Mouse (Mus musculus): Measurements from ENCODE around the gene Bola1. TPM values are rescaled to one million over a fixed set of nuclear protein-coding genes. Genes with fewer than 3 reads are reported as not detected.
"Not testable (repeated sequence)": the region's sequence is repeated elsewhere in the genome, so short reads cannot be mapped to it uniquely, and the experiment has no call there.

Bola1 gene
- total RNA-seq, 2 experiments from 2014 or later: 25.1 to 26.9 TPM

GRCm38 (mm10) chr3:96230910-96231757 is 11.6 kb upstream of the Bola1 start:
- intact Hi-C loops (cut with DNase I): no loop called here

GRCm38 (mm10) chr3:96230404-96230803 is 10.9 kb upstream of the Bola1 start:
- intact Hi-C loops (cut with DNase I): no loop called here
- DNase-seq: no peak

More at GRCm38 (mm10) chr3:96230910-96231757, 11.6 kb upstream of the Bola1 start:
- DNase-seq: no peak

- DNase-seq: no peak
- intact Hi-C loops (cut with DNase I): no loop called here
These were observed 9.3 kb upstream of the Bola1 start for GRCm38 (mm10) chr3:96228828-96229227.

GRCm38 (mm10) chr3:96226695-96227648 is 7.5 kb upstream of the Bola1 start:
- DNase-seq: peak in 1 of 2 experiments; percentile 18
- intact Hi-C loops (cut with DNase I): no loop called here

- intact Hi-C loops (cut with DNase I): no loop called here
- no peak for DNase-seq
These were observed 5.9 kb upstream of the Bola1 start for GRCm38 (mm10) chr3:96225421-96225820.

GRCm38 (mm10) chr3:96222774-96223173 is 3.3 kb upstream of the Bola1 start:
- intact Hi-C loops (cut with DNase I): no loop called here
- no peak for DNase-seq

- intact Hi-C loops (cut with DNase I): loop anchor here (2.0 kb wide), 2 partner anchors 15 to 41 kb away; partner anchors contain the start of gene Hist2h4
- peak in 1 of 2 experiments; percentile 33 for DNase-seq
These were observed 2.1 kb upstream of the Bola1 start for GRCm38 (mm10) chr3:96221640-96222038.

GRCm38 (mm10) chr3:96220765-96221639 is 1.5 kb upstream of the Bola1 start, which contains the start of the genes Hist2h2ac and Hist2h2be:
Gene Hist2h2ac, minus strand, starts transcription at chr3:96220880.
Gene Hist2h2be, plus strand, starts transcription at chr3:96221119.
- intact Hi-C loops (cut with DNase I): loop anchor here (2.0 kb wide), 2 partner anchors 16 to 42 kb away; partner anchors contain the start of gene Hist2h4
- peak; percentile 83 to 85 for DNase-seq

GRCm38 (mm10) chr3:96220131-96220764 is 739 bp upstream of the Bola1 start:
- peak; percentile 42 to 87 for DNase-seq
- intact Hi-C loops (cut with DNase I): loop anchor here (2.0 kb wide), 2 partner anchors 17 to 43 kb away; partner anchors contain the start of gene Hist2h4

GRCm38 (mm10) chr3:96219191-96219641 is 293 bp downstream of the Bola1 start:
- intact Hi-C loops (cut with DNase I): loop anchor here (2.0 to 5.0 kb wide), 2 partner anchors 46 to 152 kb away; partner anchors contain the start of gene Sf3b4
- peak; percentile 37 to 50 for DNase-seq

- intact Hi-C loops (cut with DNase I): no loop called here
- no peak for DNase-seq
These were observed 10.3 kb downstream of the Bola1 start for GRCm38 (mm10) chr3:96209242-96209641.

GRCm38 (mm10) chr3:96207819-96208218 is 11.7 kb downstream of the Bola1 start:
- intact Hi-C loops (cut with DNase I): no loop called here
- no peak for DNase-seq

GRCm38 (mm10) chr3:96199731-96200130 is 19.8 kb downstream of the Bola1 start:
- DNase-seq: no peak
- intact Hi-C loops (cut with DNase I): no loop called here

GRCm38 (mm10) chr3:96198601-96199251 is 20.8 kb downstream of the Bola1 start:
- intact Hi-C loops (cut with DNase I); DNase-seq: not testable (repeated sequence)

- no peak for DNase-seq
- intact Hi-C loops (cut with DNase I): no loop called here
These were observed 21.3 kb downstream of the Bola1 start for GRCm38 (mm10) chr3:96198181-96198580.

- intact Hi-C loops (cut with DNase I): no loop called here
These were observed 22.3 kb downstream of the Bola1 start for GRCm38 (mm10) chr3:96197129-96197749.

GRCm38 (mm10) chr3:96196437-96197128 is 22.9 kb downstream of the Bola1 start:
- no peak for DNase-seq
- intact Hi-C loops (cut with DNase I): no loop called here

More at GRCm38 (mm10) chr3:96197129-96197749, 22.3 kb downstream of the Bola1 start:
- peak; percentile 85 for DNase-seq
